Mouse (Mus musculus): ENCODE results near the gene Gm28635. TPM values are rescaled to one million over a fixed set of nuclear protein-coding genes. Genes with fewer than 3 reads are reported as not detected.

Gm28635 gene
- polyA plus RNA-seq (2015; fragmentation: Nextera tagmentation; extraction: Ambion mirVana): not detected in 2 replicates

GRCm38 (mm10) chr2:84677968-84678880 is at the start of gene Gm28635, which contains the start of gene Med19:
Gm28635 (minus strand) TSS chr2:84678041.
Med19 (plus strand) TSS chr2:84678402.
- under 1% methylated on average over 44 of the region's 44 CpGs for WGBS
- peak within 1 kb of the TSS; percentile 89 for H3K9ac ChIP-seq
- peak within 1 kb of the TSS; percentile 83 for H3K4me3 ChIP-seq (replicated peaks)
- ATAC-seq (ENCODE audit: insufficient read depth, low FRiP score, low read depth): peak; percentile 99
- no peaks in the 10 kb centered on the region for H3K9me3 ChIP-seq
- H3K4me2 ChIP-seq: peak within 1 kb of the TSS; percentile 79
- peaks cover 11% of the 10 kb centered on the region; the same call in 1 of the 2 replicates for H3K36me3 ChIP-seq
- H3K27ac ChIP-seq: peak within 1 kb of the TSS; percentile 80
- H3K4me1 ChIP-seq: 0 out of 2 replicates have a peak, but pooled peaks cover 5% of the 10 kb centered on the region
- no peaks in the 10 kb centered on the region for H3K27me3 ChIP-seq (replicated peaks)

GRCm38 (mm10) chr2:84727172-84727858 is 49.5 kb upstream of the Gm28635 start, which contains the start of gene Clp1:
Clp1 (minus strand) TSS chr2:84727350.
- peak within 1 kb of the TSS; percentile 50 for H3K4me3 ChIP-seq (replicated peaks)
- H3K4me2 ChIP-seq: peak within 1 kb of the TSS; percentile 76
- ATAC-seq (ENCODE audit: insufficient read depth, low FRiP score, low read depth): peak; percentile 97
- no peaks in the 10 kb centered on the region for H3K9me3 ChIP-seq
- peak within 1 kb of the TSS; percentile 92 for H3K27ac ChIP-seq
- peaks cover 9% of the 10 kb centered on the region; the same call in 1 of the 2 replicates for H3K36me3 ChIP-seq
- no peaks in the 10 kb centered on the region for H3K27me3 ChIP-seq (replicated peaks)
- H3K9ac ChIP-seq: peak within 1 kb of the TSS; percentile 39; the same call in 1 of the 2 replicates
- under 1% methylated on average over 39 of the region's 39 CpGs for WGBS
- peaks cover 13% of the 10 kb centered on the region for H3K4me1 ChIP-seq

GRCm38 (mm10) chr2:84726716-84727115 is 48.9 kb upstream of the Gm28635 start:
- Histone ChIP-seq H3K4me3 (replicated peaks) (peak overlapping the region; percentile 50), H3K9ac (peak overlapping the region; percentile 24; the same call in 1 of the 2 replicates), H3K4me1 (peaks cover 13% of the 10 kb centered on the region), H3K36me3 (peaks cover 10% of the 10 kb centered on the region; the same call in 1 of the 2 replicates), H3K27ac (no peak overlapping the region), H3K27me3 (replicated peaks) (no peaks in the 10 kb centered on the region), H3K9me3 (no peaks in the 10 kb centered on the region), H3K4me2 (peak overlapping the region; percentile 76)
- 2% methylated on average over 9 of the region's 9 CpGs for WGBS
- no peak for ATAC-seq (ENCODE audit: insufficient read depth, low FRiP score, low read depth)

GRCm38 (mm10) chr2:84725770-84726169 is 47.9 kb upstream of the Gm28635 start:
- ATAC-seq (ENCODE audit: insufficient read depth, low FRiP score, low read depth): no peak
- Histone ChIP-seq H3K4me3 (replicated peaks) (no peak overlapping the region), H3K27me3 (replicated peaks) (no peaks in the 10 kb centered on the region), H3K9ac (no peak overlapping the region), H3K4me2 (0 out of 2 replicates have a peak overlapping the region, but pooled peaks have one; percentile 76), H3K4me1 (peaks cover 13% of the 10 kb centered on the region), H3K27ac (no peak overlapping the region), H3K9me3 (no peaks in the 10 kb centered on the region), H3K36me3 (peaks cover 11% of the 10 kb centered on the region; the same call in 1 of the 2 replicates)
- 93% methylated on average over 10 of the region's 10 CpGs for WGBS

GRCm38 (mm10) chr2:84723856-84724255 is 46.0 kb upstream of the Gm28635 start:
- Histone ChIP-seq H3K9ac (no peak overlapping the region), H3K4me1 (peaks cover 13% of the 10 kb centered on the region), H3K9me3 (no peaks in the 10 kb centered on the region), H3K36me3 (peaks cover 11% of the 10 kb centered on the region; the same call in 1 of the 2 replicates), H3K27ac (no peak overlapping the region), H3K4me2 (no peak overlapping the region), H3K27me3 (replicated peaks) (no peaks in the 10 kb centered on the region), H3K4me3 (replicated peaks) (no peak overlapping the region)
- WGBS: 95% methylated on average over 14 of the region's 14 CpGs
- no peak for ATAC-seq (ENCODE audit: insufficient read depth, low FRiP score, low read depth)

- Histone ChIP-seq H3K27me3 (replicated peaks) (no peaks in the 10 kb centered on the region), H3K9me3 (no peaks in the 10 kb centered on the region), H3K4me3 (replicated peaks) (no peak overlapping the region), H3K4me2 (no peak overlapping the region), H3K27ac (no peak overlapping the region), H3K4me1 (peaks cover 8% of the 10 kb centered on the region; the same call in 1 of the 2 replicates), H3K9ac (no peak overlapping the region), H3K36me3 (peaks cover 11% of the 10 kb centered on the region; the same call in 1 of the 2 replicates)
- ATAC-seq (ENCODE audit: insufficient read depth, low FRiP score, low read depth): no peak
- WGBS: 72% methylated on average over 3 of the region's 3 CpGs
These were observed 43.3 kb upstream of the Gm28635 start for GRCm38 (mm10) chr2:84721182-84721581.

GRCm38 (mm10) chr2:84720718-84721117 is 42.9 kb upstream of the Gm28635 start:
- ATAC-seq (ENCODE audit: insufficient read depth, low FRiP score, low read depth): no peak

GRCm38 (mm10) chr2:84717357-84717756 is 39.5 kb upstream of the Gm28635 start:
- H3K27me3 ChIP-seq (replicated peaks): no peaks in the 10 kb centered on the region
- no peaks in the 10 kb centered on the region for H3K9me3 ChIP-seq
- H3K4me1 ChIP-seq: peaks cover 6% of the 10 kb centered on the region; the same call in 1 of the 2 replicates
- H3K4me2 ChIP-seq: no peak overlapping the region
- H3K9ac ChIP-seq: no peak overlapping the region
- ATAC-seq (ENCODE audit: insufficient read depth, low FRiP score, low read depth): no peak
- H3K36me3 ChIP-seq: 0 out of 2 replicates have a peak, but pooled peaks cover 2% of the 10 kb centered on the region
- H3K27ac ChIP-seq: no peak overlapping the region; the same call in 1 of the 2 replicates
- WGBS: 92% methylated on average over 4 of the region's 4 CpGs
- no peak overlapping the region for H3K4me3 ChIP-seq (replicated peaks)

More at GRCm38 (mm10) chr2:84720718-84721117, 42.9 kb upstream of the Gm28635 start:
- Histone ChIP-seq H3K9me3 (no peaks in the 10 kb centered on the region), H3K4me3 (replicated peaks) (no peak overlapping the region), H3K4me2 (no peak overlapping the region), H3K4me1 (0 out of 2 replicates have a peak, but pooled peaks cover 4% of the 10 kb centered on the region), H3K27me3 (replicated peaks) (no peaks in the 10 kb centered on the region), H3K9ac (no peak overlapping the region), H3K27ac (no peak overlapping the region), H3K36me3 (peaks cover 11% of the 10 kb centered on the region; the same call in 1 of the 2 replicates)
- 94% methylated on average over 2 of the region's 2 CpGs for WGBS

- H3K4me2 ChIP-seq: peak overlapping the region; percentile 64
- peaks cover 6% of the 10 kb centered on the region; the same call in 1 of the 2 replicates for H3K4me1 ChIP-seq
- H3K27me3 ChIP-seq (replicated peaks): no peaks in the 10 kb centered on the region
- 0 out of 2 replicates have a peak, but pooled peaks cover 1% of the 10 kb centered on the region for H3K36me3 ChIP-seq
- peak overlapping the region; percentile 96 for H3K4me3 ChIP-seq (replicated peaks)
- 31% methylated on average over 9 of the region's 9 CpGs for WGBS
- H3K27ac ChIP-seq: peak overlapping the region; percentile 98
- ATAC-seq (ENCODE audit: insufficient read depth, low FRiP score, low read depth): no peak
- peak overlapping the region; percentile 32; the same call in 1 of the 2 replicates for H3K9ac ChIP-seq
- no peaks in the 10 kb centered on the region for H3K9me3 ChIP-seq
These were observed 38.8 kb upstream of the Gm28635 start for GRCm38 (mm10) chr2:84716423-84717355.

- peaks cover 2% of the 10 kb centered on the region; the same call in 1 of the 2 replicates for H3K36me3 ChIP-seq
- H3K9me3 ChIP-seq: no peaks in the 10 kb centered on the region
- peak overlapping the region; percentile 32; the same call in 1 of the 2 replicates for H3K9ac ChIP-seq
- peaks cover 6% of the 10 kb centered on the region; the same call in 1 of the 2 replicates for H3K4me1 ChIP-seq
- H3K27me3 ChIP-seq (replicated peaks): no peaks in the 10 kb centered on the region
- peak overlapping the region; percentile 96 for H3K4me3 ChIP-seq (replicated peaks)
- under 1% methylated on average over 33 of the region's 33 CpGs for WGBS
- ATAC-seq (ENCODE audit: insufficient read depth, low FRiP score, low read depth): peak; percentile 93
- H3K27ac ChIP-seq: peak overlapping the region; percentile 98
- H3K4me2 ChIP-seq: peak overlapping the region; percentile 64
These were observed 37.9 kb upstream of the Gm28635 start for GRCm38 (mm10) chr2:84715562-84716361.

Data from stomach, embryonic 15.5 days (tissue).